Mouse (Mus musculus) lung, embryonic 16.5 days (tissue): ENCODE data around the gene Zbtb22. TPM values are rescaled to one million over a fixed set of nuclear protein-coding genes. Genes with fewer than 3 reads are reported as not detected.

Experiments used
- ATAC-seq: fragments of 200-750 bp; cut with Nextera tagmentation; 2 replicates; pipeline ENCODE4 v1.8.0; 2017; ENCODE audit warnings: low read depth, mild to moderate bottlenecking, moderate library complexity
- H3K27ac ChIP-seq: fragments of 300-500 bp; sonication (generic); 2 replicates; pipeline ENCODE4 v1.5.1; 2014; ENCODE audit warnings: mild to moderate bottlenecking, control low read depth, low read length
- H3K27me3 ChIP-seq: fragments of 300-500 bp; sonication (generic); 2 replicates; pipeline ENCODE4 v1.6.1; 2014; ENCODE audit warnings: low read depth, low read length, mixed read lengths; ENCODE audit not compliant: control insufficient read depth, insufficient read depth
- H3K36me3 ChIP-seq: fragments of 300-500 bp; sonication (generic); 2 replicates; pipeline ENCODE4 v1.6.1; 2014; ENCODE audit warnings: low read length; ENCODE audit not compliant: control insufficient read depth, insufficient read depth
- H3K4me1 ChIP-seq: fragments of 300-500 bp; sonication (generic); replicated peaks from 2 replicates; pipeline ENCODE4 v1.6.1; 2014; ENCODE audit warnings: low read length, mixed read lengths; ENCODE audit not compliant: control insufficient read depth, insufficient read depth
- H3K4me2 ChIP-seq: fragments of 300-500 bp; sonication (generic); 2 replicates; pipeline ENCODE4 v1.6.1; 2014; ENCODE audit warnings: low read depth, low read length, control low read depth
- H3K4me3 ChIP-seq: fragments of 300-500 bp; sonication (generic); 2 replicates; pipeline ENCODE4 v1.5.1; 2014; ENCODE audit warnings: mild to moderate bottlenecking, low read length, control low read depth
- H3K9ac ChIP-seq: fragments of 300-500 bp; sonication (generic); 2 replicates; pipeline ENCODE4 v1.6.1; 2014; ENCODE audit warnings: low read length, control low read depth
- H3K9me3 ChIP-seq: fragments of 300-500 bp; sonication (generic); 2 replicates; pipeline ENCODE4 v1.6.1; 2016; ENCODE audit warnings: low read length; ENCODE audit not compliant: control insufficient read depth
- WGBS: fragments of 180-500 bp; shearing (Covaris S2); extraction: QIAGEN DNeasy Blood & Tissue Kit; methylation state at CpG from one replicate; pipeline ENCODE4 v1.1.7; 2014; 5-methylcytosine and 5-hydroxymethylcytosine counted together
- polyA plus RNA-seq: library from polyadenylated mRNA; unstranded; fragments of >200 nt; fragmentation: Nextera tagmentation; extraction: Ambion mirVana; gene quantifications from 2 replicates; pipeline ENCODE4 v1.2.1, GENCODE M21; 2015

Zbtb22 gene
- polyA plus RNA-seq, 1 experiment from 2014 or later: 18.7 TPM

DNA sequence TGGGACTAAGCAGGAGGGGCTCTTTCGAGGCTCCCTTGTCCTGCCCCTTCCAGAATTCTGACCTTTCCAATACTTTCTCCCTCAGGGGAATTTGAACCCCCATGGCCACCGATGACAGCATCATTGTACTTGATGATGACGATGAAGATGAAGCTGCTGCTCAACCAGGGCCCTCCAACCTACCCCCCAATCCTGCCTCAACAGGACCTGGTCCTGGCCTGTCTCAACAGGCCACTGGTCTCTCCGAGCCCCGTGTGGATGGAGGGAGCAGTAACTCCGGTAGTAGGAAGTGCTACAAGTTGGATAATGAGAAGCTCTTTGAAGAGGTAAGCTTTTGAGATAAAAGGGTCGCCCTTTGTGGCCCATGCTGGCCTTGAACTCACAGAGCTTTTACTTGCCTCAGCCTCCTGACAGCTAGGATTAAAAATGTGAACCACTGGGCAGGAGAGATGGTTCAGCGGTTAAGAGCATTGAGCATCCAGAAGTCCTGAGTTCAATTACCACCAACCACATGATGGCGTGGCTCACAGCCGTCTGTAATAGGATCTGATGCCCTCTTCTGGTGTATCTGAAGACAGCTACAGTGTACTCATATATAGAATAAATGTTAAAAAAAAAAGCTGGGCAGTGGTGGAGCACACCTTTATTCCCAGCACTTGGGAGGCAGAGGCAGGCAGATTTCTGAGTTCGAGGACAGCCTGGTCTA lies 5.2 kb upstream of the Zbtb22 start:
- Histone ChIP-seq H3K4me3 (peak overlapping the region; percentile 99), H3K27ac (peak overlapping the region; percentile 94), H3K27me3 (no peaks in the 10 kb centered on the region), H3K36me3 (peaks cover 28% of the 10 kb centered on the region), H3K9ac (peak overlapping the region; percentile 95), H3K9me3 (no peaks in the 10 kb centered on the region), H3K4me2 (peak overlapping the region; percentile 92), H3K4me1 (peaks cover 16% of the 10 kb centered on the region)
- ATAC-seq: no peak
- WGBS: 46% methylated on average over 11 of the region's 11 CpGs

DNA sequence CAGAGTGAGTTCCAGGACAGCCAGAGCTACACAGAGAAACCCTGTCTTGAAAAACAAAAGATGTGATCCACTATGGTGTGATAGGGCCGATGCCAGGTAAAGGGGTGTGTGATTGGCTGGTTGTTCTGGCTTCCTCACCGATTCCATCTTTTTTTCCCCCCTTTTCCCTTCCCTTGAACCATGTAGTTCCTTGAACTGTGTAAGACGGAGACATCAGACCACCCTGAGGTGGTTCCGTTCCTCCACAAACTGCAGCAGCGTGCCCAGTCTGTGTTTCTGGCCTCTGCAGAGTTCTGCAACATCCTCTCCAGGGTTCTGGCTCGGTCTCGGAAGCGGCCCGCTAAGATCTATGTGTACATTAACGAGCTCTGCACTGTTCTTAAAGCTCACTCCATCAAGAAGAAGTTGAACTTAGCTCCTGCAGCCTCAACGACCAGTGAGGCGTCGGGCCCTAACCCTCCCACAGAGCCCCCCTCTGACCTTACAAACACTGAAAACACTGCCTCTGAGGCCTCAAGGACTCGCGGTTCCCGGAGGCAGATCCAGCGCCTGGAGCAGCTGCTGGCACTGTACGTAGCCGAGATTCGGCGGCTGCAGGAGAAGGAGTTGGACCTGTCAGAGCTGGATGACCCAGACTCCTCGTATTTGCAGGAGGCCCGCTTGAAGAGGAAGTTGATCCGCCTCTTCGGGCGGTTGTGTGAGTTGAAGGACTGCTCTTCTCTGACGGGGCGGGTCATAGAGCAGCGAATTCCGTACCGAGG lies 4.5 kb upstream of the Zbtb22 start:
- H3K9me3 ChIP-seq: no peaks in the 10 kb centered on the region
- peaks cover 28% of the 10 kb centered on the region for H3K36me3 ChIP-seq
- WGBS: 81% methylated on average over 31 of the region's 31 CpGs
- H3K27ac ChIP-seq: no peak overlapping the region
- no peak overlapping the region for H3K4me2 ChIP-seq
- ATAC-seq: no peak
- no peak overlapping the region for H3K9ac ChIP-seq
- H3K4me1 ChIP-seq: peaks cover 17% of the 10 kb centered on the region
- H3K27me3 ChIP-seq: no peaks in the 10 kb centered on the region
- H3K4me3 ChIP-seq: no peak overlapping the region

DNA sequence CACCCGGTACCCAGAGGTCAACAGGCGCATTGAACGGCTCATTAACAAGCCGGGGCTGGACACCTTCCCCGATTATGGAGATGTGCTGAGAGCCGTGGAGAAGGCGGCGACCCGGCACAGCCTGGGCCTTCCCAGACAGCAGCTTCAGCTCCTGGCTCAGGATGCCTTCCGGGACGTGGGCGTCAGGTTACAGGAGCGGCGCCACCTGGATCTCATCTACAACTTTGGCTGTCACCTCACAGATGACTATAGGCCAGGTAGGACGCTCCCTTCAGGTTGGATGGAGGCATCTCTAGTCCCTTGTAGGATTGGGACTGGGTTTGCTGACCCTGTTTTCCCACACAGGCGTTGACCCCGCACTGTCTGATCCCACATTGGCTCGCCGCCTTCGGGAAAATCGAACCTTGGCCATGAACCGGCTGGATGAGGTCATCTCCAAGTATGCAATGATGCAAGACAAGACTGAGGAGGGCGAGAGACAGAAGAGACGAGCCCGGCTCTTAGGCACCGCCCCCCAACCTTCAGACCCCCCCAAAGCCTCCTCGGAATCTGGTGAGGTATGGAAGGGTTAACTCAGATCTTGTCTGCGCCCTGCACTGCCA lies 3.8 kb upstream of the Zbtb22 start:
- WGBS: 86% methylated on average over 28 of the region's 28 CpGs
- H3K36me3 ChIP-seq: peaks cover 28% of the 10 kb centered on the region
- no peak for ATAC-seq
- peaks cover 20% of the 10 kb centered on the region for H3K4me1 ChIP-seq
- H3K27ac ChIP-seq: no peak overlapping the region
- H3K9ac ChIP-seq: no peak overlapping the region
- H3K4me3 ChIP-seq: no peak overlapping the region
- H3K9me3 ChIP-seq: no peaks in the 10 kb centered on the region
- no peak overlapping the region for H3K4me2 ChIP-seq
- H3K27me3 ChIP-seq: no peaks in the 10 kb centered on the region

DNA sequence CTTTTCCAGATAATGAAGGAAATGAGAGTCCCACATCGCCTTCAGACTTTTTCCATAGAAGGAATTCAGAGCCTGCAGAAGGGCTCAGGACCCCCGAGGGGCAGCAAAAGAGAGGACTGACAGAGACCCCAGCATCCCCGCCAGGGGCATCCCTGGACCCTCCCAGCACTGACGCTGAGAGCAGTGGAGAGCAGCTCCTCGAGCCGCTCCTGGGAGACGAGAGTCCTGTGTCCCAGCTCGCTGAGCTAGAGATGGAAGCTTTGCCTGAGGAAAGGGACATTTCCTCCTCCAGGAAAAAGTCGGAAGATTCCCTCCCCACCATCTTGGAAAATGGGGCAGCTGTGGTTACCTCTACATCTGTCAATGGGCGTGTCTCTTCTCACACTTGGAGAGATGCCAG lies 2.4 kb upstream of the Zbtb22 start:
- H3K27ac ChIP-seq: no peak overlapping the region
- H3K27me3 ChIP-seq: no peaks in the 10 kb centered on the region
- H3K9ac ChIP-seq: no peak overlapping the region
- 88% methylated on average over 10 of the region's 10 CpGs for WGBS
- H3K4me2 ChIP-seq: no peak overlapping the region
- H3K4me1 ChIP-seq: peaks cover 20% of the 10 kb centered on the region
- ATAC-seq: no peak
- H3K4me3 ChIP-seq: no peak overlapping the region
- H3K9me3 ChIP-seq: no peaks in the 10 kb centered on the region
- peaks cover 39% of the 10 kb centered on the region for H3K36me3 ChIP-seq

DNA sequence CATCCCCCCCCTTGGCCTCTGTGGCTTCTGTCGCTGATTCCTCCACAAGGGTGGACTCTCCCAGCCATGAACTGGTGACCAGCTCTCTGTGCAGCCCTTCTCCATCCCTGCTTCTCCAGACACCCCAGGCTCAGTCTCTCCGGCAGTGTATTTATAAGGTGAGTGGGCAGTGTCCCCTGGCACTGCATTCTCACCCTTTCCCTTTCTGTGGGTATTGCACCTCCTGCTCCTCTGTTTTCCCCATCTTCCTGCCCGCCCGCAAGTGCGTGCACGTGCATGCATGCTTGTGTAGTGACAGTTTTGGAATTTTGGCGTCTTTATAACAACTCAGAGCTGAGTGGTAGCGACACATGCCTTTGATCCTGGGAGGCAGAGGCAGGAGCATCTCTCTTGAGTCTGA lies 1.8 kb upstream of the Zbtb22 start:
- peaks cover 39% of the 10 kb centered on the region for H3K36me3 ChIP-seq
- WGBS: 93% methylated on average over 8 of the region's 8 CpGs
- ATAC-seq: no peak
- no peak overlapping the region for H3K9ac ChIP-seq
- no peak overlapping the region for H3K4me3 ChIP-seq
- H3K27me3 ChIP-seq: no peaks in the 10 kb centered on the region
- no peak overlapping the region for H3K4me2 ChIP-seq
- H3K27ac ChIP-seq: no peak overlapping the region
- no peaks in the 10 kb centered on the region for H3K9me3 ChIP-seq
- peaks cover 26% of the 10 kb centered on the region for H3K4me1 ChIP-seq

DNA sequence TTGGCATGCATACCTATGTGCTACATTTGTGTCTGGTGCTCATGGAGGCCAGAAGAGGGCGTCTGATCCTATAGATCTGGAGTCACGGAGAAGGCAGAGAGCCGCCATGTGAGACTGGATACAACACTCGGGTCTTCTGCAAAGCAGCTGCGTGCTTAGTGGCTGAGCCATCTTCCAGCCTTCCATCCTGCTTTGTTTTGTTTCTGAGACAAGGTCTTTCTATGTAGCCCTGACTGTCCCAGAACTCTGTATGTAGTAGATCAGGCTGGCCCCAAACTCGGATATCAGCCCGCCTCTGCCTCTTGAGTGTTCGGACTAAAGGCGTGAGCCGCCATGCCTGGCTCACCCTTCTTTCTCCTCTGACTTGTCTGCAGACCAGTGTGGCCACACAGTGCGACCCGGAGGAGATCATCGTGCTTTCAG lies 724 bp upstream of the Zbtb22 start:
- 72% methylated on average over 13 of the region's 13 CpGs for WGBS
- peak overlapping the region; percentile 73 for H3K4me2 ChIP-seq
- H3K4me1 ChIP-seq: peaks cover 30% of the 10 kb centered on the region
- H3K36me3 ChIP-seq: peaks cover 39% of the 10 kb centered on the region
- H3K27ac ChIP-seq: 0 out of 2 replicates have a peak overlapping the region, but pooled peaks have one; percentile 42
- no peak for ATAC-seq
- no peaks in the 10 kb centered on the region for H3K9me3 ChIP-seq
- H3K27me3 ChIP-seq: no peaks in the 10 kb centered on the region
- no peak overlapping the region; the same call in 1 of the 2 replicates for H3K4me3 ChIP-seq
- H3K9ac ChIP-seq: no peak overlapping the region

DNA sequence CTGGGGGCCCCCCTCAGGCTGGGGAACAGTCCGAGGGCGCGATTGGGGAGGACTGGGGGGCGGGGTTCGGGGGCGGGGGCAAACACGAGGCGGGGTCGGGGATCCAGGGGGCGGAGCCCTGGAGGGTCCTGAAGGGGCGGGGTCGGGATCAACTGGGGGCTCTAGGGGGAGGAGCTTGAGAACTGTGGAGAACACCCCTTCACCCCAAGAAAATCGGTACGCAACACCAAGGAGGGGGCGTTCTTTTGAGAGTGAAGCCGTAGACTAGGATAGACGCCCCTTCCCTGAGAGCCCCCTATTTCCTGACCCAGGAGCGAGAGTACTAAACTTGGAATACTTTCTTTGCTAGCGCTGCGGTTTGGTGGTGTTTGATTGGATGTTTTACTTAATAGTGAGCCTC lies 590 bp downstream of the Zbtb22 start:
- H3K27ac ChIP-seq: peak overlapping the region; percentile 85
- H3K9me3 ChIP-seq: no peaks in the 10 kb centered on the region
- 1% methylated on average over 20 of the region's 20 CpGs for WGBS
- ATAC-seq: peak; percentile 17
- peaks cover 36% of the 10 kb centered on the region for H3K36me3 ChIP-seq
- no peaks in the 10 kb centered on the region for H3K27me3 ChIP-seq
- H3K4me3 ChIP-seq: peak overlapping the region; percentile 65
- peak overlapping the region; percentile 70 for H3K9ac ChIP-seq
- peak overlapping the region; percentile 73 for H3K4me2 ChIP-seq
- H3K4me1 ChIP-seq: peaks cover 24% of the 10 kb centered on the region

DNA sequence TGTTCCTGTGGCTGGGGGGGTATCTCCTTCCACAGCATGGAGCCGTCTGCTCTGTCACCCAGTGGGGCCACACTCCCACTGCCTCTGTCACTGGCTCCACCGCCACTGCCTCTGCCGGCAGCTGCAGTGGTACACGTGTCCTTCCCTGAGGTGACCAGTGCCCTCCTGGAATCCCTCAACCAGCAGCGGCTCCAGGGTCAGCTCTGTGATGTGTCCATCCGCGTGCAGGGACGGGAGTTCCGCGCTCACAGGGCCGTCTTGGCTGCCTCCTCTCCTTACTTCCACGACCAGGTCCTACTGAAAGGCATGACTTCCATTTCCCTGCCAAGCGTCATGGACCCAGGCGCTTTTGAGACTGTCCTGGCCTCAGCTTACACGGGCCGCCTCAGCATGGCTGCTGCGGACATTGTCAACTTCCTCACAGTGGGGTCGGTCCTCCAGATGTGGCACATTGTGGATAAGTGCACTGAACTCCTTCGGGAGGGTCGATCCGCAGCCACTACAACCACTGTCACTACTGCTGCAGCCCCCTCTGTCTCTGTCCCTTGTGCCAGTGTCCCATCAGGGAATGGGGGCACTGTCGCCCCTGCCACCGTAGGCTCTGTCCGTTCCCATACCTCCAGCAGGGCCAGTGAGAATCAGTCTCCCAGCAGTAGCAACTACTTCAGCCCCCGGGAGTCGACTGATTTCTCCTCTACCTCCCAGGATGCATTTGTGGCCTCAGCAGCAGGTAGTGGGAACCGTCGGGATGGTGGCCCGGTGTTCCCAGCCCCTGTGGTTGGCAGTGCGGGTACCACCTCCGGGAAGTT lies 1.3 kb downstream of the Zbtb22 start:
- Histone ChIP-seq H3K4me1 (peaks cover 24% of the 10 kb centered on the region), H3K27ac (no peak overlapping the region)
- WGBS: 67% methylated on average over 31 of the region's 31 CpGs

More for the DNA sequence above, 1.3 kb downstream of the Zbtb22 start:
- Histone ChIP-seq H3K36me3 (peaks cover 28% of the 10 kb centered on the region), H3K9ac (peak overlapping the region; percentile 70), H3K4me2 (peak overlapping the region; percentile 73), H3K27me3 (no peaks in the 10 kb centered on the region), H3K4me3 (peak overlapping the region; percentile 65), H3K9me3 (no peaks in the 10 kb centered on the region)
- ATAC-seq: no peak
